In the genomic region with DNA sequence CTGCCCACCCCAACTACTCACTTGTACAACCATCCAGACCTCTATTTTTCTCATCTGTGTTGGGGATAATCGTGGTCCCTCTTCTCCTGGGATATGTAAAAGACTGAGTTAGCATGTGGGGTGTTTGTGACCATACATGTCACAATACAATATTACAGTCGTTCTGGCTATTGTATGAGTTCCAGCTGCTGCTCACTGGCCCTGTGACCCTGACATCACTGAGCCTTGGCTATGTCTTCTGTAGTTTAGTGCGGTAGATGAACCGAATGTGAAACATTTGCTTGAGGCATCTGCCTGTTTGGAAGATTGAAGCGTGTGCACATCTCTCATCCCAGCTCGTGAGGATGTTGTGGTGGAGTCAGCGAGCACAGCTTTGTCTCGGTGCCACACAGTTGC, we compare ENCODE assay signal across 24 mouse cellular contexts.
A peak's percentile ranks its signal among the peaks of the same experiment; 100 is the strongest.
DNase-seq lines count a peak whose midpoint lies in the region; ATAC-seq and TF ChIP-seq lines count a peak whose summit lies in the region.
"Had no signal": no experiment of that assay in that cellular context is flagged by ENCODE, and none has a peak within 500 bp of the region (broad histone marks: within the 10 kb centered on the region; RNA-seq: fewer than 3 reads in every experiment).

No protein-coding gene starts in this region.

- no peak overlapping the region for H3K4me2 ChIP-seq in kidney, embryonic 15.5 days
- H3K4me2 ChIP-seq in liver, embryonic 12.5 days, result no peak overlapping the region
- no peak overlapping the region for H3K4me2 ChIP-seq in liver, embryonic 11.5 days
- no peak overlapping the region for H3K4me2 ChIP-seq in midbrain, embryonic 14.5 days (ENCODE audit: low read length)
- H3K4me2 ChIP-seq: embryonic facial prominence, embryonic 12.5 days; forebrain, embryonic 12.5 days; heart, embryonic 13.5 days; limb, embryonic 12.5 days; lung, embryonic 15.5 days; midbrain, embryonic 12.5 days had no signal

- TF ChIP-seq POLR2A in kidney, adult 2 months (IDR thresholded peaks at IDR 0.05; ENCODE audit: low read depth, low read length), result no peak

- no peaks in the 10 kb centered on the region for H3K27me3 ChIP-seq in kidney, embryonic 15.5 days
- no peaks in the 10 kb centered on the region for H3K27me3 ChIP-seq in kidney, adult 2 months (replicated peaks; ENCODE audit: control insufficient read depth, insufficient read depth, low read length)
- H3K27me3 ChIP-seq in liver, embryonic 12.5 days (replicated peaks), result no peaks in the 10 kb centered on the region
- no peaks in the 10 kb centered on the region for H3K27me3 ChIP-seq in liver, embryonic 11.5 days (replicated peaks; ENCODE audit: control insufficient read depth, insufficient read depth, low read length)
- no peaks in the 10 kb centered on the region for H3K27me3 ChIP-seq in midbrain, embryonic 14.5 days (ENCODE audit: control insufficient read depth, insufficient read depth, low read length)
- H3K27me3 ChIP-seq: embryonic facial prominence, embryonic 12.5 days; forebrain, embryonic 12.5 days; heart, embryonic 13.5 days; limb, embryonic 12.5 days; lung, embryonic 15.5 days; midbrain, embryonic 12.5 days had no signal

- no peak overlapping the region for H3K9ac ChIP-seq in kidney, embryonic 15.5 days
- no peak overlapping the region for H3K9ac ChIP-seq in liver, embryonic 12.5 days
- no peak overlapping the region for H3K9ac ChIP-seq in liver, embryonic 11.5 days (ENCODE audit: low read depth, low read length)
- H3K9ac ChIP-seq in midbrain, embryonic 14.5 days (replicated peaks; ENCODE audit: low read length), result no peak overlapping the region
- H3K9ac ChIP-seq: embryonic facial prominence, embryonic 12.5 days; forebrain, embryonic 12.5 days; heart, embryonic 13.5 days; limb, embryonic 12.5 days; lung, embryonic 15.5 days; midbrain, embryonic 12.5 days had no signal

- 76% methylated on average over 8 of the region's 8 CpGs for WGBS in kidney, embryonic 15.5 days
- 78% methylated on average over 8 of the region's 8 CpGs for WGBS in kidney, adult 2 months
- 81% methylated on average over 8 of the region's 8 CpGs for WGBS in liver, embryonic 12.5 days (ENCODE audit: insufficient replicate concordance)
- WGBS in liver, embryonic 11.5 days, result 92% methylated on average over 8 of the region's 8 CpGs
- WGBS in midbrain, embryonic 14.5 days, result 89% methylated on average over 8 of the region's 8 CpGs

- H3K9me3 ChIP-seq in kidney, embryonic 15.5 days (replicated peaks), result no peaks in the 10 kb centered on the region
- H3K9me3 ChIP-seq in liver, embryonic 12.5 days (replicated peaks), result no peaks in the 10 kb centered on the region
- H3K9me3 ChIP-seq in liver, embryonic 11.5 days (ENCODE audit: control insufficient read depth, low read length), result no peaks in the 10 kb centered on the region
- no peaks in the 10 kb centered on the region for H3K9me3 ChIP-seq in midbrain, embryonic 14.5 days (ENCODE audit: control insufficient read depth, low read length)
- H3K9me3 ChIP-seq: embryonic facial prominence, embryonic 12.5 days; forebrain, embryonic 12.5 days; heart, embryonic 13.5 days; limb, embryonic 12.5 days; lung, embryonic 15.5 days; midbrain, embryonic 12.5 days had no signal

- no peaks in the 10 kb centered on the region for H3K36me3 ChIP-seq in kidney, embryonic 15.5 days
- no peaks in the 10 kb centered on the region for H3K36me3 ChIP-seq in kidney, adult 2 months (ENCODE audit: control insufficient read depth, insufficient read depth, low read length)
- H3K36me3 ChIP-seq in liver, embryonic 12.5 days, result no peaks in the 10 kb centered on the region
- H3K36me3 ChIP-seq in liver, embryonic 11.5 days (ENCODE audit: control insufficient read depth, insufficient read depth, low read length), result no peaks in the 10 kb centered on the region
- no peaks in the 10 kb centered on the region for H3K36me3 ChIP-seq in midbrain, embryonic 14.5 days (ENCODE audit: control insufficient read depth, insufficient read depth, low read length)
- H3K36me3 ChIP-seq: embryonic facial prominence, embryonic 12.5 days; forebrain, embryonic 12.5 days; heart, embryonic 13.5 days; limb, embryonic 12.5 days; lung, embryonic 15.5 days; midbrain, embryonic 12.5 days had no signal

- H3K27ac ChIP-seq in kidney, embryonic 15.5 days, result peak overlapping the region; percentile 19; the same call in 1 of the 2 replicates
- H3K27ac ChIP-seq in kidney, adult 2 months (ENCODE audit: insufficient read depth, low read depth, low read length), result no peak overlapping the region
- 0 out of 2 replicates have a peak overlapping the region, but pooled peaks have one; percentile 93 for H3K27ac ChIP-seq in liver, embryonic 12.5 days
- no peak overlapping the region for H3K27ac ChIP-seq in liver, embryonic 11.5 days (ENCODE audit: low read depth, low read length)
- H3K27ac ChIP-seq in midbrain, embryonic 14.5 days (replicated peaks; ENCODE audit: low read depth, low read length), result no peak overlapping the region
- H3K27ac ChIP-seq: embryonic facial prominence, embryonic 12.5 days; forebrain, embryonic 12.5 days; heart, adult 2 months; heart, embryonic 13.5 days; hindbrain, postnatal 0 days; midbrain, embryonic 12.5 days had no signal

- no peak overlapping the region for H3K4me3 ChIP-seq in kidney, embryonic 15.5 days (replicated peaks)
- no peak overlapping the region for H3K4me3 ChIP-seq in kidney, adult 2 months (ENCODE audit: insufficient read depth, low read depth, low read length)
- no peak overlapping the region for H3K4me3 ChIP-seq in liver, embryonic 12.5 days
- no peak overlapping the region for H3K4me3 ChIP-seq in liver, embryonic 11.5 days (ENCODE audit: low read depth, low read length)
- no peak overlapping the region for H3K4me3 ChIP-seq in midbrain, embryonic 14.5 days (replicated peaks; ENCODE audit: low read depth, low read length)
- H3K4me3 ChIP-seq: embryonic facial prominence, embryonic 12.5 days; erythroblast, embryonic 14.5 days; forebrain, embryonic 12.5 days; heart, adult 2 months; heart, embryonic 13.5 days; limb, embryonic 12.5 days; lung, embryonic 15.5 days; midbrain, embryonic 12.5 days had no signal

- no peak for DNase-seq in kidney, adult 2 months
- no peak for DNase-seq in liver, embryonic 11.5 days (ENCODE audit: low spot score)
- DNase-seq in retina, postnatal 1 day, result peak; percentile 56
- no peak for DNase-seq in retina, embryonic 14.5 days (ENCODE audit: low spot score)
- DNase-seq in midbrain, embryonic 14.5 days, result no peak
- DNase-seq: adrenal gland, postnatal 14 days; cerebellum, adult 2 months; cerebellum, postnatal 25 days; gastrocnemius, postnatal 36 days; heart, adult 2 months; heart, postnatal 14 days; layer of hippocampus, postnatal 36 days; thymus, adult 18-20 months; thymus, postnatal 36 days had no signal

- peaks cover 26% of the 10 kb centered on the region for H3K4me1 ChIP-seq in kidney, embryonic 15.5 days
- no peaks in the 10 kb centered on the region for H3K4me1 ChIP-seq in kidney, adult 2 months (ENCODE audit: control insufficient read depth, insufficient read depth, low read length)
- peaks cover 51% of the 10 kb centered on the region for H3K4me1 ChIP-seq in liver, embryonic 12.5 days
- H3K4me1 ChIP-seq in liver, embryonic 11.5 days (replicated peaks; ENCODE audit: control insufficient read depth, insufficient read depth, low read length), result peaks cover 21% of the 10 kb centered on the region
- 0 out of 2 replicates have a peak, but pooled peaks cover 6% of the 10 kb centered on the region for H3K4me1 ChIP-seq in midbrain, embryonic 14.5 days (ENCODE audit: control insufficient read depth, insufficient read depth, low read length)

- no peak for TF ChIP-seq CTCF in kidney, adult 2 months (conservative IDR thresholded peaks at IDR 0.05; ENCODE audit: insufficient read depth, insufficient read length, low read depth, low read length)

- ATAC-seq in kidney, embryonic 15.5 days (replicated peaks; ENCODE audit: low FRiP score), result no peak
- no peak for ATAC-seq in liver, embryonic 12.5 days
- no peak for ATAC-seq in liver, embryonic 11.5 days (replicated peaks; ENCODE audit: low FRiP score)
- ATAC-seq in midbrain, embryonic 14.5 days (ENCODE audit: low FRiP score, low TSS enrichment), result no peak
- ATAC-seq: hindbrain, postnatal 0 days had no signal

Comparison
In these comparisons a context has a peak if more than half of its experiments do, and no peak if none do; other contexts are left out.
1. H3K27ac ChIP-seq: peak in kidney, embryonic 15.5 days (single experiment) and liver, embryonic 12.5 days (single experiment); none in kidney, adult 2 months (single experiment), liver, embryonic 11.5 days (single experiment) and midbrain, embryonic 14.5 days (single experiment).